Mouse (Mus musculus): ENCODE results near the gene Tiam1.

The Tiam1 gene

GRCm38 (mm10) chr16:89897547-89898298 lies 245.8 kb downstream of the Tiam1 start:
- ATAC-seq (ENCODE audit: insufficient number of reproducible peaks, low FRiP score, low TSS enrichment), result no peak

GRCm38 (mm10) chr16:89896885-89897546 lies 246.6 kb downstream of the Tiam1 start:
- peak; percentile 65 for ATAC-seq (ENCODE audit: insufficient number of reproducible peaks, low FRiP score, low TSS enrichment)

GRCm38 (mm10) chr16:89896392-89896791 lies 247.2 kb downstream of the Tiam1 start:
- ATAC-seq (ENCODE audit: insufficient number of reproducible peaks, low FRiP score, low TSS enrichment), result no peak

- ATAC-seq (ENCODE audit: insufficient number of reproducible peaks, low FRiP score, low TSS enrichment), result no peak
These were observed 248.3 kb downstream of the Tiam1 start for GRCm38 (mm10) chr16:89895283-89895682.

GRCm38 (mm10) chr16:89894816-89895215 lies 248.8 kb downstream of the Tiam1 start:
- no peak for ATAC-seq (ENCODE audit: insufficient number of reproducible peaks, low FRiP score, low TSS enrichment)

- peak; percentile 62 for ATAC-seq (ENCODE audit: insufficient number of reproducible peaks, low FRiP score, low TSS enrichment)
These were observed 252.9 kb downstream of the Tiam1 start for GRCm38 (mm10) chr16:89890515-89891189.

GRCm38 (mm10) chr16:89889890-89890462 lies 253.6 kb downstream of the Tiam1 start:
- ATAC-seq (ENCODE audit: insufficient number of reproducible peaks, low FRiP score, low TSS enrichment), result 0 out of 2 replicates have a peak, but pooled peaks have one; percentile 11

DNA sequence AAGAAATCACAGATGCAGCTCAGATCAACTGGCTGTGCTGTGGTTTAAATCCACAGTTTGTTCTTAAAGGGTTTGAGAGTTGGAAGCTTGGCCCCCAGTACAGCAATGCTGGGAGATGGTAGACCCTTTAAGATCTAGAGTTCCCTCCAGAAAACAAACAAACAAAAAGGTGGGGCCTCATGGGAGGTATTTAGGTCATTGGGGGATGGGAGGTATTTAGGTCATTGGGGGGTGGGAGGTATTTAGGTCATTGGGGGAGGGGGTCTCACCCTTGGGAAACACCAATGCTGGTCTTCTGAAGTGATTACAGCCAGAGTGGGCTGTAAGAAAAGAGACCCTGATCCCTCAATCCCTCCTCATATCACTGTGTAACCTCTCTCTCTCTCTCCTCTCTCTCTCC lies 257.0 kb downstream of the Tiam1 start:
- ATAC-seq (ENCODE audit: insufficient number of reproducible peaks, low FRiP score, low TSS enrichment), result no peak

GRCm38 (mm10) chr16:89885661-89886060 lies 257.9 kb downstream of the Tiam1 start:
- no peak for ATAC-seq (ENCODE audit: insufficient number of reproducible peaks, low FRiP score, low TSS enrichment)

DNA sequence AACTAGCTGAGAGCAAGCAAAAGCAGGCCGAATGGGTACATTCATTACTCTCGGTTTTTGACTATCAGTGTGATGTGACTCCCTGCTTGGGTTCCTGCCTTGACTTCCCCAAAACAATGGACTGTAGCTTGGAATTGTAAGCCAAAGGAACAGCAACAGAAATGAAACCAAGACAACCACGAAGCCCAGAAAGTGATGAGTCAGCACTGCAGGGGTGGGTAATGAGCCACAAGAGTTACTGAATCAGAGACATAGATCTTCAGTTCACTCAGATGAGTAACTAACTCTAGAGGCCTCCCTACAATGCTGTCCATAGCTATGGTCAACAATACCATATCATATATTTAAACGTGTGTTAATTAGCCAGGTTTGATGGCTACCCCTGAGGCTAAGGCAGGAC lies 259.7 kb downstream of the Tiam1 start:
- no peak for ATAC-seq (ENCODE audit: insufficient number of reproducible peaks, low FRiP score, low TSS enrichment)

DNA sequence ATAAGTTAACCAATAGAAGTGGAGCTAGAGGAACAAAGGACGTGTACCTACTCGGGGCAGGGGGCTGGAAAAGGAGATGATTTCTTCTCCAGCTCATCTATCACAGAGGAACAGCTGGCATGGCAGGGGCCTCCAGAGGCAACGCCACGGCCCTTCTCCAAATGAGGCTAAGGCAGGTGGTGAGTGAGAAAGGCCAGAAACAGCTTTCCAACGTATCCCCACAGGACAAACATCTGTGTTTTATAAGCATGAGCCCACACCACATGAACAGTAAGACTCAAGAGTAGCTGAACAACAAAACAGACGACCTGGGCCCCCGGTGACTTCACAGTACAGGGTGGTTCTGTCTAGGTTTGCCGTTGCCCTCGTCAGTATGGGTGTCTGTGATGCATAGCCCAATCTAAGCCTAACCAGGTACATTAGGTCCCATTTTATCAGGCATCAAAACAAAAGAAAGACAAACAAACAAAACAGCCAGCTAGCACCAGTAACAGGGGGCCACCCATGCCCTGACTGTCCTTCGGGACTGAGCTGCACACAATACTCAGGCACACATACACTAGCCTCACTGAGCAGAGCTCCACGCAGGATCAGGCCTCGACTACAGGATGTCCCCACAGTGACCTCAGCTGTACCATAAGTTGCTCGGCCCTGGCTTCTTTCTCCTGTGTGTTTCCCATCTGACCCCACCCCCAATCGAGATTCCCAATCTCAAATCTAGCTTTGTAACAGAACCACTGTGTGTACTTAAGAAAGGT lies 260.9 kb downstream of the Tiam1 start:
- no peak for ATAC-seq (ENCODE audit: insufficient number of reproducible peaks, low FRiP score, low TSS enrichment)

GRCm38 (mm10) chr16:89877206-89877605 lies 266.4 kb downstream of the Tiam1 start:
- no peak for ATAC-seq (ENCODE audit: insufficient number of reproducible peaks, low FRiP score, low TSS enrichment)

DNA sequence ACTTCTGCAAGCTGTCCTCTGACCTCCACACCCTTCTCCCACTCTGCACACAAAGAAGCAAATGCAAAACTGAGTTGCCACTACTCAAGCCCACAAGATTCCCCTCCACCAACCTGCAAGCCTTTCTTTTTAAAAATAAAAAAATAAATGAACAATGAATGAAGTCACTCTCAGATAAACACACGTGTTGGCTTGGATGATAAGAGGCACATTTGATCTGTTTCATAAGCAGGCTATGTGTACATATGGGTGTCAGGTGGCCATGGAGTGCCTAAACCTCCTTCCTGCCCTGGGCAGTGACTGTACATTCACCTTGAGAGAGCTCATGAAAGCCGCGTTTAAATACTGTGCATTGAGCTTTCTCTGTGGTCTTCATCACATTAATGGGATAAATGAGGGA lies 267.5 kb downstream of the Tiam1 start:
- ATAC-seq (ENCODE audit: insufficient number of reproducible peaks, low FRiP score, low TSS enrichment), result no peak

DNA sequence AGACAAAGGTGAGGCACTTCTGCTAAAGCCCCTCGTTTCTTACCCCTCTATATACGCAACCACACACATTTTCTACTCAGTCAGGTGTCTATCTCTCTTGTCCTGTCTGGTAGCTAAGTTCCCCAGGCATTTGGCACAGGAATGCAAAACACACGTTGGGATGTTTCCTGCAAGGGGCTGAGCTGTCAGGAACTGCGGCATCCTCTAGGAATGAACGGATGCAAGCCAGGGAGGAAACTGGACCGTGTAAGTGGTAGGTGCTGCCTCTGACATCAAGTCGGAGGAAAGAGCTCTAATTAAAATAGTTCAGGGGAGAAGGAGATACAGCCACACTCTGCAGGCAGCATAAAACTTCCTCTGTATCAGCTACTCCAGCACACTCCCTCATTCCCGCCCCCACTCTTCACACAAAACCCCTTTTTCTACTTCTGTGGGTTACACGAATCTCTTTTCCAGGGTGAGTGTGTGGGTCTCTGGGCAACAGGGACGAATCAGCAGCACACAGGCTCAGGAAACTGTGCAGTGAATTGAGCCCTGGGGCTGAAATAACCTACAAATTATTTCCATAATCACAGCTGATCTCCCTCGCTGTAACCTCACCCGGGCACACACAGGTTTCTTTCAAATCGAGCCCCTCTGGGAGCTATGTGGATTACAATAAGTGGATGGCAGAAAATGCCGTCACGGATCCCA lies 269.4 kb downstream of the Tiam1 start:
- no peak for ATAC-seq (ENCODE audit: insufficient number of reproducible peaks, low FRiP score, low TSS enrichment)

GRCm38 (mm10) chr16:89872011-89872942 lies 271.3 kb downstream of the Tiam1 start:
- 0 out of 2 replicates have a peak, but pooled peaks have one; percentile 2 for ATAC-seq (ENCODE audit: insufficient number of reproducible peaks, low FRiP score, low TSS enrichment)

- ATAC-seq (ENCODE audit: insufficient number of reproducible peaks, low FRiP score, low TSS enrichment), result no peak
These were observed 272.2 kb downstream of the Tiam1 start for GRCm38 (mm10) chr16:89871382-89871781.

DNA sequence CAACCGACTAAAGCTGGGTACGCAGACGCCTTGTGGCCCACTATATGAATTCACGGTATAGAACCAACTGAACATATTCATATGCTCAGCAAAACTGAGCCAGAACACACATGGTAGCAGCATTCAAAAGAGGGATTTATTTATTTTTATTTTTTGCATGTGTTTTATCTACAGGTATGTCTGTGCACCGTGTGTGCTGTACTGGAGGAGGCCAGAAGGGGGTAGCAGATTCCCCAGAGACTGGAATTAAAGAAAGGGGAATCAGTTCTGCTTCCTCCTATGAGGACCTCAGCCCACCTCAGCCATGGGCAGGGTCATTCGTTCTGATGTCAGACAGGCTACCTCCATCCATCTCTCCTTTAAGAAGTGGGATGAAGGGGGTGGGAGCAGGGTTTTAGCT lies 273.5 kb downstream of the Tiam1 start:
- no peak for ATAC-seq (ENCODE audit: insufficient number of reproducible peaks, low FRiP score, low TSS enrichment)

GRCm38 (mm10) chr16:89868502-89868901 lies 275.1 kb downstream of the Tiam1 start:
- ATAC-seq (ENCODE audit: insufficient number of reproducible peaks, low FRiP score, low TSS enrichment), result no peak
